Mouse (Mus musculus) midbrain, embryonic 14.5 days (tissue): ENCODE results near the gene Acin1. TPM values are rescaled to one million over a fixed set of nuclear protein-coding genes. Genes with fewer than 3 reads are reported as not detected.

Experiments used
- ATAC-seq: fragments of 200-750 bp; cut with Nextera tagmentation; 2 replicates; pipeline ENCODE4 v1.8.0; 2017; ENCODE audit warnings: moderate number of reproducible peaks, moderate library complexity; ENCODE audit not compliant: low FRiP score, low TSS enrichment
- DNase-seq: peaks from one replicate; pipeline ENCODE4 v3.0.0-alpha.2; 2015
- H3K27ac ChIP-seq: fragments of 300-500 bp; sonication (generic); replicated peaks from 2 replicates; pipeline ENCODE4 v1.5.1; 2014; ENCODE audit warnings: mild to moderate bottlenecking, low read depth, low read length, moderate library complexity
- H3K27me3 ChIP-seq: fragments of 300-500 bp; sonication (generic); 2 replicates; pipeline ENCODE4 v1.6.1; 2014; ENCODE audit warnings: low read length, control low read depth, mixed read lengths; ENCODE audit not compliant: control insufficient read depth, insufficient read depth
- H3K36me3 ChIP-seq: fragments of 300-500 bp; sonication (generic); 2 replicates; pipeline ENCODE4 v1.6.1; 2014; ENCODE audit warnings: low read length, control low read depth; ENCODE audit not compliant: control insufficient read depth, insufficient read depth
- H3K4me1 ChIP-seq: fragments of 300-500 bp; sonication (generic); 2 replicates; pipeline ENCODE4 v1.6.1; 2014; ENCODE audit warnings: mild to moderate bottlenecking, antibody characterized with exemption, low read length, control low read depth; ENCODE audit not compliant: control insufficient read depth, insufficient read depth
- H3K4me2 ChIP-seq: fragments of 300-500 bp; sonication (generic); 2 replicates; pipeline ENCODE4 v1.6.1; 2014; ENCODE audit warnings: mild to moderate bottlenecking, low read length, moderate library complexity
- H3K4me3 ChIP-seq: fragments of 300-500 bp; sonication (generic); replicated peaks from 2 replicates; pipeline ENCODE4 v1.5.1; 2014; ENCODE audit warnings: low read depth, low read length
- H3K9ac ChIP-seq: fragments of 300-500 bp; sonication (generic); replicated peaks from 2 replicates; pipeline ENCODE4 v1.6.1; 2014; ENCODE audit warnings: mild to moderate bottlenecking, low read length, moderate library complexity
- H3K9me3 ChIP-seq: fragments of 300-500 bp; sonication (generic); 2 replicates; pipeline ENCODE4 v1.6.1; 2016; ENCODE audit warnings: low read length, control low read depth, mixed read lengths; ENCODE audit not compliant: control insufficient read depth
- WGBS: fragments of 180-500 bp; shearing (Covaris S2); extraction: QIAGEN DNeasy Blood & Tissue Kit; methylation state at CpG from one replicate; pipeline ENCODE4 v1.1.7; 2014; 5-methylcytosine and 5-hydroxymethylcytosine counted together
- polyA plus RNA-seq: library from polyadenylated mRNA; unstranded; fragments of >200 nt; fragmentation: Nextera tagmentation; extraction: Ambion mirVana; gene quantifications from 2 replicates; pipeline ENCODE4 v1.2.1, GENCODE M21; 2014

Acin1 gene
- polyA plus RNA-seq, 1 experiment from 2014 or later = 128 TPM

DNA sequence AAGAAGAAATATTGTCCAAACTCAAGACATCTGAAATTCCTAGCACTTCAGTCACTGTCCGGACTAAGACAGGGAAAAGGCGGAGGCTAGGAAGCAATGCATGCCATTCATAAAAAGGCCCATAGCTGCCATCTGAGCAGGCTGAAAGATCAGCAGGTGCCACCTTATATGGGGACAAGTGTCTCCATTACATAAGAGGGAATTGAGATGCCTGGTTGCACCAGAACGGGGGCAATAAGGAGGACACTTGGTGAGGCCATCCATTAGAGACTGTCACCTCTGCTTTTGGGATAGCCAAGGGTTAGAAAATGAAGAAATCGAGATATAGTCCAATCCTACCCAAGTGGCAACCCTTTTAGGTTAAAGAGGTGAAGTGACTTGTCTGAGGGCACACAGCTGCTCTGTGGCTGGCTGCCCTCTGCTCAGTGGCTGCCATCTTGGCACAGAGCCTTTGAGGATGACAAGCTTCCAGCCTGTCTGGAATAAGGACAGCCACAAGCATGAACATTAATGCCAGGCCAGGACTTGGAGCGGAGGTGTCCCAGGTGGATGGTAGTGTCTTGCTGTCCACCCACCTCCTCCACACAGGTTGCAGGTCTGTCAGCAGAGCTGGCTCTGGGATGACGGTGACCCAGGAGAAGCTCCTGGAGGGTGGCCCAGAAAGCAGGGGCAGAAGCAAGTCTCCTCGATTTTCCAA lies 34.1 kb upstream of the Acin1 start:
- Histone ChIP-seq H3K9me3 (no peaks in the 10 kb centered on the region), H3K4me1 (no peaks in the 10 kb centered on the region), H3K4me3 (no peak overlapping the region), H3K27ac (no peak overlapping the region), H3K9ac (no peak overlapping the region), H3K36me3 (no peaks in the 10 kb centered on the region), H3K27me3 (no peaks in the 10 kb centered on the region), H3K4me2 (no peak overlapping the region)
- ATAC-seq (no peak), DNase-seq (no peak)
- 88% methylated on average over 7 of the region's 7 CpGs for WGBS

DNA sequence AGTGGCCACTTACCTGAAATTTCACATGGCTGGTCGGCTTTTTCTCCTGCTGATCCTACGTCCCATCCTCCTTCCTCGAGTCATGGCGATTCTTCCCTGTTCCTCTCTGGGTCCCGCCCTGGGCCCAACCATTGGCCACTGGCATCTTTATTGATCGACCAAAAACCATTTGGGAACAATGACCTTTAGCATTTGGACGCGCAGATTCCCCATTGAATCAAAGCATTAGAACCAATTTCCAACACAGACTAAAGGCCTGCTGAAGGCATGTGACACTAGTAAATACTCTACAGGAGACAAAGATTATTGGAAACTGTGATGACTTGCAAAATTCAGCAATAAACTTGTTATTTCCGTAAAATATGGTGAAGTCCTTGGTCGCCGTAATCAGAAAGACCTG lies 33.3 kb upstream of the Acin1 start:
- Histone ChIP-seq H3K4me2 (no peak overlapping the region), H3K4me1 (no peaks in the 10 kb centered on the region), H3K27me3 (no peaks in the 10 kb centered on the region), H3K4me3 (no peak overlapping the region), H3K36me3 (no peaks in the 10 kb centered on the region), H3K9me3 (no peaks in the 10 kb centered on the region), H3K9ac (no peak overlapping the region), H3K27ac (no peak overlapping the region)
- DNase-seq (no peak), ATAC-seq (no peak)
- 90% methylated on average over 11 of the region's 11 CpGs for WGBS

DNA sequence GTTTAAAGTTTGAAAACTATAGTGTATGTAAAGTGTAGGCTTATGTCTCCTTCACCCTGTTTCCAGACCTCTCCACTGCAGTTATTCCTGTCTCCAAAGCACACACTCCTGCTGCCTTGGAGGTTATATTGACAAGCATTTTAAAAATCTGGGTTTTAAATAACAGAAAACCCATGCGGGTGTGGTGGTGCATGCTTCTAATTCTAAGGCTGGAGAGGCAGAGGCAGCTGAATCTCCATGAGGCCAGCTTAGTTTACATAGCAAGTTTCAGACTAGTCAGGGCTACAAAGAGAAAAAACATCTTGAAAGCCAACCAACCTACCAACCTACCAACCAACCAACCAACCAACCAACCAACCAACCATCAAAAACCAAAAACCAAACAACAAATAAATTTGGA lies 28.7 kb upstream of the Acin1 start:
- Histone ChIP-seq H3K4me3 (peak overlapping the region; percentile 36; the same call in 1 of the 2 replicates), H3K4me1 (no peaks in the 10 kb centered on the region), H3K27ac (no peak overlapping the region), H3K36me3 (no peaks in the 10 kb centered on the region), H3K9me3 (no peaks in the 10 kb centered on the region), H3K4me2 (peak overlapping the region; percentile 70), H3K27me3 (no peaks in the 10 kb centered on the region), H3K9ac (peak overlapping the region; percentile 44; the same call in 1 of the 2 replicates)
- WGBS = 88% methylated on average over 1 of the region's 1 CpGs
- DNase-seq = no peak
- ATAC-seq = no peak

DNA sequence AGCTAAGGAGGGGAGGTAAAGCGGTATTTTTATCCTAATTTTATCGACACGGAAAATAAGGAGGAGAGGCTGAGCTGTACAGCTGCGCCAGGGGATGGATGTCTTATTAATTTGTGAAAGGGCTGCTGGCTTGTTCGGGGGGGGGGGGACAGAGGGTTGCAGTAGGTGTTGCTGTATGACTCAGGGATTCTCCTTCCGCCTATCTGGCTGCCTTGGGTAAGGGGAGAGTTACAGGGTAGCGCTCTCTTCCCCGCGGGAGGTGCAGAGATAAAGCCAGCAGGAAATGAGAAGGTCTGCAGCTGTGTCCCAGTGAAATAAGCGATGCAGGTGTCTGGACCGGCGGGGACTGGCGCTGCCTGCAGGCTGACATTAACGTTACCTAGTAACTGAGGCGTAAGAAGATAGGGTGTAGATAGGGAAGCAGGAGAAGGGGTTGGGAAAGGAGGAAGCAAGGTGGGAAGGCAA lies 27.9 kb upstream of the Acin1 start:
- 2% methylated on average over 15 of the region's 15 CpGs for WGBS
- H3K9ac ChIP-seq = peak overlapping the region; percentile 44
- no peaks in the 10 kb centered on the region for H3K4me1 ChIP-seq
- H3K27ac ChIP-seq = peak overlapping the region; percentile 15
- DNase-seq = peak; percentile 65
- peak overlapping the region; percentile 36 for H3K4me3 ChIP-seq
- H3K4me2 ChIP-seq = peak overlapping the region; percentile 70
- H3K9me3 ChIP-seq = no peaks in the 10 kb centered on the region
- ATAC-seq = peak; percentile 50
- H3K36me3 ChIP-seq = no peaks in the 10 kb centered on the region
- H3K27me3 ChIP-seq = no peaks in the 10 kb centered on the region

DNA sequence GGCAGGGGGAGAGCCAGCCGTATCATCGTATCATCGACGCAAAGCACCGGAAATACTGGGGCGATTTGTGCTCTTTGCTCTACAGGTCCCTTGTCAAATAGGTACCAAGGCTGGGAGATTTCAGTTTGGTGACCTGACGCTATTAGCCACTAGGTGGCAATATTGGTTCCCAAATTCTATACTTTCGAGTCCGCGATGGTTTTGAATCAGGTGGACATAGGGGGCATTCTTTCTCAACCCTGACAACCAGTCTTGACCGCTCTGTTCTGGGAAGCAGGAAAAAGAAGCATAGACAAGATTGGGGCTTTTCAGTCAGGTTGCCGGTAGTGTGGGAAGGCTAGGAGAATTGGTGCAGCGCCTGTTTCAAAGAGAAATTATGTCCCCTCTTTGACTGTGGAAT lies 27.4 kb upstream of the Acin1 start:
- no peaks in the 10 kb centered on the region for H3K27me3 ChIP-seq
- H3K36me3 ChIP-seq = no peaks in the 10 kb centered on the region
- peak overlapping the region; percentile 36 for H3K4me3 ChIP-seq
- no peaks in the 10 kb centered on the region for H3K9me3 ChIP-seq
- H3K9ac ChIP-seq = peak overlapping the region; percentile 44
- under 1% methylated on average over 13 of the region's 13 CpGs for WGBS
- H3K27ac ChIP-seq = 0 out of 2 replicates have a peak overlapping the region, but pooled peaks have one; percentile 15
- DNase-seq (peak; percentile 93), ATAC-seq (peak; percentile 47)
- peak overlapping the region; percentile 70 for H3K4me2 ChIP-seq
- no peaks in the 10 kb centered on the region for H3K4me1 ChIP-seq

DNA sequence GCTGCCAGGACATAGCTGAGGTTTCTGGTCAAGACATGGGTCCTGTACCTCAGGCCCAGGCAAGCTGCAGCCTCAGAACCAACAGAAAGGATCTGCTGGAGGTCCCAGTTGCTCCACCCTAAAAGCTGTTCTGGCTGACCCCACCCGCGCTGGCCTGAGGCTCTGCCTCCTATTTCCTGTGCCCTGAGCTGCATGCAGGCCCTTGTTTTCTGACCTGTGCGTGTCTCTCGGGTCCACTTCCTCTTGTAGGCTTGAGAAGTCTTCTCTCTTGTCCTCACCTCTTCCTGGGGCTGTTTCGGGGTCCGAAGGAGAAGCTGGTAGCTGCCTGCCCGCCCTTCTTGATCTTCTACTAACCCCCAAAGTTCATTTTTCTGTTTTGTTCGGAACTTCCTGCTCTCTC lies 26.1 kb upstream of the Acin1 start:
- H3K27ac ChIP-seq = no peak overlapping the region
- no peaks in the 10 kb centered on the region for H3K9me3 ChIP-seq
- no peak overlapping the region for H3K4me3 ChIP-seq
- WGBS = 85% methylated on average over 8 of the region's 8 CpGs
- no peak overlapping the region for H3K9ac ChIP-seq
- H3K36me3 ChIP-seq = no peaks in the 10 kb centered on the region
- no peaks in the 10 kb centered on the region for H3K27me3 ChIP-seq
- H3K4me1 ChIP-seq = no peaks in the 10 kb centered on the region
- DNase-seq (no peak), ATAC-seq (no peak)
- no peak overlapping the region for H3K4me2 ChIP-seq

DNA sequence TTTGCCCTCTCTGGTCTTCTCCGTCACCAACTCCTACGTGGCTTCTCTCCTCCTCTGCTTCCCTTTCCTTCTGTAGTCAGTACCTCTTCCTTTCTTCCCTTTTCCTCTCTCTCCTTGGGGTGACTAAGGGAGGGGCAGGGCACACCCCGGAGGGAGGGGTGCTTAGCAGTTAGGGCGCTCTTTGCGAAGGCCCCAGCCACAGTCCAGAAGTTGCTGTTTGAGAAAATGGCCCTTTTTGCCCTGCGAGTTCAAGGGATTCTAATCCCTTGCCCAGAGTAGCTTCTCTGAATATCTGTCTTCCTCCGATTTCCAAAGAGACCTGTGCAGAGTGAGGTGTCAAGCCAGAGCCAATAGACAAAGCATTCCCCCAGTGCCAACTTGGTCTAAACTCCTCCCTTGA lies 25.3 kb upstream of the Acin1 start, which contains the start of gene Cebpe:
Gene Cebpe (minus strand): TSS at position 101 of the 400 bp plus-strand sequence.
- 90% methylated on average over 7 of the region's 7 CpGs for WGBS

DNA sequence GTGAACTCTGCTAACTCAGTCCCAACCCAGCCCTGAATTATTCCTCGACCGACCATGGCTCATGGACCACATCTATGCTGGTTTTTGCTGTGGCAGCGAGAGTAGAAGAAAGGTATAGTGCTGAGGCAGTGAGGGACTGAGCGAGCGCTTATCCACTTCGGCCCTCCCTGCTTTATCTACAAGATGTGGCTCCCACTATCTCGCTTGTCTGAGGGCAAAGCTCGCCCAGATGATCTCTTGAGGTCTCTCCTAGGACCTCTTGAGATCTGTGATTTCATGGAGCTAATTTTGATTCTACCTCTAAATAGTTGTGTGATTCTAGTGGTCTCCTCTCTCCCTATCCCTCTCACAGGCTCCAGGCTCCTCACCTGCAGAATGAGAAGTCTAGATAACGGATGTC lies 22.3 kb upstream of the Acin1 start:
- Histone ChIP-seq H3K27ac (no peak overlapping the region), H3K4me1 (no peaks in the 10 kb centered on the region), H3K9me3 (no peaks in the 10 kb centered on the region), H3K36me3 (no peaks in the 10 kb centered on the region), H3K27me3 (no peaks in the 10 kb centered on the region), H3K4me2 (no peak overlapping the region), H3K4me3 (no peak overlapping the region), H3K9ac (no peak overlapping the region)
- no peak for ATAC-seq
- 87% methylated on average over 9 of the region's 9 CpGs for WGBS
- DNase-seq = no peak

More for the DNA sequence above, 25.3 kb upstream of the Acin1 start, which contains the start of gene Cebpe:
- no peaks in the 10 kb centered on the region for H3K9me3 ChIP-seq
- H3K27me3 ChIP-seq = no peaks in the 10 kb centered on the region
- H3K4me3 ChIP-seq = no peak within 1 kb of the TSS
- ATAC-seq (no peak), DNase-seq (no peak)
- H3K9ac ChIP-seq = no peak within 1 kb of the TSS
- no peaks in the 10 kb centered on the region for H3K36me3 ChIP-seq
- H3K4me2 ChIP-seq = no peak within 1 kb of the TSS
- no peaks in the 10 kb centered on the region for H3K4me1 ChIP-seq
- no peak within 1 kb of the TSS for H3K27ac ChIP-seq
